Mouse (Mus musculus): ENCODE measurements around the gene D830030K20Rik.
"Not testable (repeated sequence)": the region's sequence is repeated elsewhere in the genome, so short reads cannot be mapped to it uniquely, and the experiment has no call there.

- TF ChIP-seq EP300, CTCF (IDR thresholded peaks at IDR 0.05; ENCODE audit: low read depth): not testable (repeated sequence)
These were observed 20.3 kb upstream of the D830030K20Rik start, which contains the start of gene Gm5795 for GRCm38 (mm10) chr14:3187955-3188354.

Measured in liver, embryonic 14.5 days (tissue).